Mouse (Mus musculus) CH12.LX (cell line): ENCODE measurements at regions not wholly inside any gene's neighbourhood (a gene's known extent, or its start where the extent isn't known, plus 50 kb on each side); places are given as distances from the start of the nearest gene placed in this dataset.

Experiments used
- GABPA ChIP-seq: IDR thresholded peaks from 2 replicates; pipeline ENCODE4 v1.6.1; 2012; ENCODE audit warnings: low read depth, low read length, improper control_type of control experiment, inconsistent platforms; ENCODE audit not compliant: insufficient replicate concordance
- POLR2A ChIP-seq: IDR thresholded peaks from 2 replicates; pipeline ENCODE4 v1.6.1; 2011; ENCODE audit warnings: low read depth, mild to moderate bottlenecking, improper control_type of control experiment, low read length

DNA sequence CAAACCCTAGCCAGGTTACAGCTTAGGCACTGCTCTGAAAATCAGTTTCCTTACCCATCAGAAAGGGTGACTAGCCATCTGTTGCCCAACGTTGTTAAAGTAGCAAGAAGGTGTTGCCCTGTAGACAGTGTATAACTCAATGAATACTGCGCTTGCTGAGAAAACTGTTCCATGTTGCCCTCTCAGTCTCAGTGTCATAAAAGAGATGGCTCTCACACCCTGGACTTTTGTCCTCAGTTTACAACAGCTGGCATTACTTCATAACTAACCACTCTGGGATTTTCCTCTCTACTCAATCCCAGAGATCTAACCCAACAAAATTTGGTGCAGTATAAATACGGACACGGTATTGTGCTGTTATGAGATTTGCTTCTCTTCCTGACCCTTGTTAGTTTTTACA, 252.1 kb upstream of the Cited2 start:
- TF ChIP-seq POLR2A (no peak), GABPA (no peak)
